Mouse (Mus musculus) intestine, embryonic 14.5 days (tissue): ENCODE measurements around the gene Ap1b1. TPM values are rescaled to one million over a fixed set of nuclear protein-coding genes. Genes with fewer than 3 reads are reported as not detected.

Source experiments
- ATAC-seq: fragments of 200-750 bp; cut with Nextera tagmentation; replicated peaks from 2 replicates; pipeline ENCODE4 v1.8.0; 2017; ENCODE audit warnings: low read depth, moderate number of reproducible peaks, moderate TSS enrichment, moderate library complexity; ENCODE audit not compliant: low FRiP score, low TSS enrichment
- DNase-seq: peaks from one replicate; pipeline ENCODE4 v3.0.0-alpha.2; 2018; ENCODE audit warnings: low spot score
- H3K27ac ChIP-seq: fragments of 300-500 bp; sonication (generic); 2 replicates; pipeline ENCODE4 v1.5.1; 2014; ENCODE audit warnings: low read depth, mild to moderate bottlenecking, control low read depth
- H3K27me3 ChIP-seq: fragments of 300-500 bp; sonication (generic); replicated peaks from 2 replicates; pipeline ENCODE4 v1.6.1; 2014; ENCODE audit warnings: low read length, control low read depth; ENCODE audit not compliant: control insufficient read depth, insufficient read depth
- H3K36me3 ChIP-seq: fragments of 300-500 bp; sonication (generic); 2 replicates; pipeline ENCODE4 v1.6.1; 2014; ENCODE audit warnings: low read length, control low read depth; ENCODE audit not compliant: control insufficient read depth, insufficient read depth
- H3K4me1 ChIP-seq: fragments of 300-500 bp; sonication (generic); replicated peaks from 2 replicates; pipeline ENCODE4 v1.6.1; 2014; ENCODE audit warnings: low read length, control low read depth, mixed read lengths; ENCODE audit not compliant: control insufficient read depth, insufficient read depth
- H3K4me2 ChIP-seq: fragments of 300-500 bp; sonication (generic); 2 replicates; pipeline ENCODE4 v1.6.1; 2014; ENCODE audit warnings: low read length
- H3K4me3 ChIP-seq: fragments of 300-500 bp; sonication (generic); 2 replicates; pipeline ENCODE4 v1.5.1; 2014; ENCODE audit warnings: low read depth, low read length, control low read depth, mixed read lengths
- H3K9ac ChIP-seq: fragments of 300-500 bp; sonication (generic); 2 replicates; pipeline ENCODE4 v1.6.1; 2014; ENCODE audit warnings: mild to moderate bottlenecking, low read length
- H3K9me3 ChIP-seq: fragments of 300-500 bp; sonication (generic); 2 replicates; pipeline ENCODE4 v1.6.1; 2016; ENCODE audit warnings: low read length, control low read depth; ENCODE audit not compliant: control insufficient read depth
- WGBS: fragments of 180-500 bp; shearing (Covaris S2); extraction: QIAGEN DNeasy Blood & Tissue Kit; methylation state at CpG from one replicate; pipeline ENCODE4 v1.1.7; 2014; 5-methylcytosine and 5-hydroxymethylcytosine counted together
- polyA plus RNA-seq: library from polyadenylated mRNA; unstranded; fragments of >200 nt; fragmentation: Nextera tagmentation; extraction: Ambion mirVana; gene quantifications from 2 replicates; pipeline ENCODE4 v1.2.1, GENCODE M21; 2014

Ap1b1 gene
- polyA plus RNA-seq, 1 experiment from 2014 or later = 58.9 TPM

GRCm38 (mm10) chr11:4974376-4975122 is 12.1 kb upstream of the Ap1b1 start:
- 59% methylated on average over 11 of the region's 11 CpGs for WGBS
- H3K4me2 ChIP-seq = no peak overlapping the region
- H3K9ac ChIP-seq = no peak overlapping the region
- no peaks in the 10 kb centered on the region for H3K27me3 ChIP-seq
- no peak overlapping the region for H3K4me3 ChIP-seq
- H3K27ac ChIP-seq = no peak overlapping the region
- no peaks in the 10 kb centered on the region for H3K9me3 ChIP-seq
- H3K36me3 ChIP-seq = no peaks in the 10 kb centered on the region
- DNase-seq = no peak
- no peaks in the 10 kb centered on the region for H3K4me1 ChIP-seq
- ATAC-seq = no peak

- peak; percentile 81 for DNase-seq
- WGBS = 6% methylated on average over 14 of the region's 14 CpGs
- peak; percentile 45; the same call in 1 of the 2 replicates for ATAC-seq
- Histone ChIP-seq H3K36me3 (no peaks in the 10 kb centered on the region), H3K9me3 (no peaks in the 10 kb centered on the region), H3K4me2 (no peak overlapping the region), H3K9ac (no peak overlapping the region), H3K4me1 (no peaks in the 10 kb centered on the region), H3K27ac (no peak overlapping the region), H3K4me3 (no peak overlapping the region), H3K27me3 (no peaks in the 10 kb centered on the region)
These were observed 11.0 kb upstream of the Ap1b1 start for GRCm38 (mm10) chr11:4975623-4976022.

GRCm38 (mm10) chr11:4983010-4983409 is 3.6 kb upstream of the Ap1b1 start:
- 71% methylated on average over 3 of the region's 3 CpGs for WGBS
- no peak overlapping the region for H3K4me3 ChIP-seq
- no peak for ATAC-seq

GRCm38 (mm10) chr11:4983538-4983937 is 3.1 kb upstream of the Ap1b1 start:
- DNase-seq (no peak), ATAC-seq (no peak)
- H3K36me3 ChIP-seq = no peaks in the 10 kb centered on the region
- H3K9ac ChIP-seq = no peak overlapping the region
- no peak overlapping the region for H3K27ac ChIP-seq
- H3K27me3 ChIP-seq = no peaks in the 10 kb centered on the region
- no peak overlapping the region for H3K4me2 ChIP-seq
- WGBS = 54% methylated on average over 2 of the region's 2 CpGs
- peaks cover 7% of the 10 kb centered on the region for H3K4me1 ChIP-seq
- no peak overlapping the region for H3K4me3 ChIP-seq
- no peaks in the 10 kb centered on the region for H3K9me3 ChIP-seq

More at GRCm38 (mm10) chr11:4983010-4983409, 3.6 kb upstream of the Ap1b1 start:
- H3K9me3 ChIP-seq = no peaks in the 10 kb centered on the region
- H3K4me2 ChIP-seq = no peak overlapping the region
- no peak overlapping the region for H3K27ac ChIP-seq
- H3K27me3 ChIP-seq = no peaks in the 10 kb centered on the region
- no peak overlapping the region for H3K9ac ChIP-seq
- no peak for DNase-seq
- H3K36me3 ChIP-seq = no peaks in the 10 kb centered on the region
- H3K4me1 ChIP-seq = peaks cover 7% of the 10 kb centered on the region

GRCm38 (mm10) chr11:4984249-4984648 is 2.4 kb upstream of the Ap1b1 start:
- Histone ChIP-seq H3K36me3 (no peaks in the 10 kb centered on the region), H3K9me3 (no peaks in the 10 kb centered on the region), H3K4me1 (peaks cover 7% of the 10 kb centered on the region), H3K9ac (no peak overlapping the region), H3K4me3 (no peak overlapping the region), H3K27ac (no peak overlapping the region), H3K4me2 (0 out of 2 replicates have a peak overlapping the region, but pooled peaks have one; percentile 5), H3K27me3 (no peaks in the 10 kb centered on the region)
- DNase-seq = no peak
- no peak for ATAC-seq
- WGBS = 6% methylated on average over 5 of the region's 5 CpGs

GRCm38 (mm10) chr11:4984799-4985198 is 1.8 kb upstream of the Ap1b1 start:
- no peak for ATAC-seq
- 76% methylated on average over 3 of the region's 3 CpGs for WGBS
- DNase-seq = no peak
- Histone ChIP-seq H3K4me3 (no peak overlapping the region), H3K9ac (no peak overlapping the region), H3K4me1 (peaks cover 7% of the 10 kb centered on the region), H3K36me3 (no peaks in the 10 kb centered on the region), H3K9me3 (no peaks in the 10 kb centered on the region), H3K4me2 (no peak overlapping the region), H3K27me3 (no peaks in the 10 kb centered on the region), H3K27ac (no peak overlapping the region)

GRCm38 (mm10) chr11:4987487-4987852 is 846 bp downstream of the Ap1b1 start:
- DNase-seq (no peak), ATAC-seq (no peak)
- H3K27me3 ChIP-seq = no peaks in the 10 kb centered on the region
- H3K9ac ChIP-seq = peak overlapping the region; percentile 60
- H3K36me3 ChIP-seq = no peaks in the 10 kb centered on the region
- H3K4me3 ChIP-seq = peak overlapping the region; percentile 60
- H3K9me3 ChIP-seq = no peaks in the 10 kb centered on the region
- WGBS = 61% methylated on average over 11 of the region's 11 CpGs
- no peak overlapping the region for H3K27ac ChIP-seq
- peaks cover 7% of the 10 kb centered on the region for H3K4me1 ChIP-seq
- peak overlapping the region; percentile 61 for H3K4me2 ChIP-seq

- Histone ChIP-seq H3K36me3 (no peaks in the 10 kb centered on the region), H3K27me3 (no peaks in the 10 kb centered on the region), H3K9me3 (no peaks in the 10 kb centered on the region), H3K4me3 (no peak overlapping the region), H3K4me2 (no peak overlapping the region), H3K4me1 (peaks cover 7% of the 10 kb centered on the region), H3K27ac (no peak overlapping the region), H3K9ac (no peak overlapping the region)
- DNase-seq (no peak), ATAC-seq (no peak)
- WGBS = 62% methylated on average over 3 of the region's 3 CpGs
These were observed 2.6 kb downstream of the Ap1b1 start for GRCm38 (mm10) chr11:4989187-4989586.

GRCm38 (mm10) chr11:4992471-4992870 is 5.8 kb downstream of the Ap1b1 start:
- peaks cover 5% of the 10 kb centered on the region for H3K4me1 ChIP-seq
- no peak overlapping the region for H3K4me2 ChIP-seq
- no peak for DNase-seq
- no peaks in the 10 kb centered on the region for H3K9me3 ChIP-seq
- H3K9ac ChIP-seq = no peak overlapping the region
- 91% methylated on average over 2 of the region's 2 CpGs for WGBS
- H3K27ac ChIP-seq = no peak overlapping the region
- no peaks in the 10 kb centered on the region for H3K36me3 ChIP-seq
- no peak for ATAC-seq
- no peaks in the 10 kb centered on the region for H3K27me3 ChIP-seq
- H3K4me3 ChIP-seq = no peak overlapping the region
